Mouse (Mus musculus) testis, adult 2 months (tissue): ENCODE results near the gene Csn1s2b.

Source experiments
- CTCF ChIP-seq: fragments of 200-500 bp; IDR thresholded peaks from 2 replicates; pipeline ENCODE4 v1.5.1; 2012; ENCODE audit warnings: low read depth, mild to moderate bottlenecking, inconsistent platforms, low read length, moderate library complexity; ENCODE audit not compliant: control insufficient read depth, insufficient read depth, insufficient replicate concordance
- POLR2A ChIP-seq: fragments of 200-500 bp; IDR thresholded peaks from 2 replicates; pipeline ENCODE4 v1.6.1; 2012; ENCODE audit warnings: low read depth, mild to moderate bottlenecking, inconsistent platforms, low read length, moderate library complexity; ENCODE audit not compliant: control insufficient read depth

- TF ChIP-seq CTCF (no peak), POLR2A (no peak)
Observed at GRCm38 (mm10) chr5:87774267-87774666, 33.6 kb upstream of the Csn1s2b start, which contains the start of gene Csn1s2a.
